Mouse (Mus musculus) layer of hippocampus, postnatal 25 days (tissue): ENCODE measurements around the gene Gimap4. TPM values are rescaled to one million over a fixed set of nuclear protein-coding genes. Genes with fewer than 3 reads are reported as not detected.

Experiments used
- total RNA-seq, 2 experiments: library from RNA; stranded (reverse); gene quantifications; 2 replicates each; pipeline ENCODE4 v1.2.3; 2021

The Gimap4 gene
- total RNA-seq, 2 experiments from 2014 or later = not detected

Other genes starting within 250 kb of the Gimap4 start
- gene Zfp467, start 238.7 kb upstream of the Gimap4 start, total RNA-seq = 10 to 100 TPM; 19.9 to 26.3 TPM
- gene Sspo, start 236.3 kb upstream of the Gimap4 start, total RNA-seq = 1 to 10 TPM; 1.2 to 2.9 TPM
- gene Atp6v0e2, start 146.9 kb upstream of the Gimap4 start, total RNA-seq = 100 to 1,000 TPM; 454 to 498 TPM
- 10 to 100 TPM; 34.8 to 39.0 TPM for gene Lrrc61, start 129.8 kb upstream of the Gimap4 start, total RNA-seq
- 10 to 100 TPM; 15.1 to 16.5 TPM for gene Rarres2, start 111.8 kb upstream of the Gimap4 start, total RNA-seq
- not detected for gene Gm45021, start 94.9 kb upstream of the Gimap4 start, total RNA-seq
- gene Repin1, start 90.7 kb upstream of the Gimap4 start, total RNA-seq = 10 to 100 TPM; 40.4 to 46.9 TPM
- not detected for gene Gm44965, start 90.6 kb upstream of the Gimap4 start, total RNA-seq
- gene Zfp775, start 82.5 kb upstream of the Gimap4 start, total RNA-seq = 1 to 10 TPM; 7.4 to 7.6 TPM
- gene AI854703, start 57.8 kb upstream of the Gimap4 start, total RNA-seq = 10 to 100 TPM; 12.7 to 14.4 TPM
- under 1 TPM; 0.64 to 0.66 TPM for gene Gimap8, start 37.3 kb upstream of the Gimap4 start, total RNA-seq
- under 1 TPM in 1 of 2 experiments, not detected in 1; 0.64 TPM for gene Gimap9, start 8.4 kb upstream of the Gimap4 start, total RNA-seq
- gene Gimap6, start 23.7 kb downstream of the Gimap4 start, total RNA-seq = 1 to 10 TPM; 4.9 to 5.2 TPM
- 1 to 10 TPM in 1 of 2 experiments, not detected in 1; 1.1 TPM for gene Gm28053, start 34.1 kb downstream of the Gimap4 start, total RNA-seq
- not detected for gene Gimap7, start 34.1 kb downstream of the Gimap4 start, total RNA-seq
- 1 to 10 TPM; 2.0 to 2.6 TPM for gene Gimap1, start 54.5 kb downstream of the Gimap4 start, total RNA-seq
- 1 to 10 TPM in 1 of 2 experiments, under 1 TPM in 1; 0.71 to 1.0 TPM for gene Gimap5, start 61.6 kb downstream of the Gimap4 start, total RNA-seq
- gene Gimap3, start 86.3 kb downstream of the Gimap4 start, total RNA-seq = not detected
- gene Tmem176a, start 156.4 kb downstream of the Gimap4 start, total RNA-seq = 10 to 100 TPM; 22.8 to 26.9 TPM
- 10 to 100 TPM; 54.9 to 64.9 TPM for gene Tmem176b, start 156.9 kb downstream of the Gimap4 start, total RNA-seq
- not detected for gene Aoc1, start 188.3 kb downstream of the Gimap4 start, total RNA-seq
- not detected for gene 1600015I10Rik, start 245.3 kb downstream of the Gimap4 start, total RNA-seq